Mouse (Mus musculus) macrophage (primary cell): ENCODE results near the gene Diaph3. TPM values are rescaled to one million over a fixed set of nuclear protein-coding genes. Genes with fewer than 3 reads are reported as not detected.

Experiments used
- H3K27ac ChIP-seq: fragments of 350-480 bp; formaldehyde crosslinking; 2 replicates; pipeline ENCODE4 v1.9.0; 2021
- H3K36me3 ChIP-seq: fragments of 350-480 bp; formaldehyde crosslinking; 2 replicates; pipeline ENCODE4 v1.9.0; 2021; ENCODE audit errors: inconsistent target
- H3K4me3 ChIP-seq: fragments of 350-480 bp; formaldehyde crosslinking; 2 replicates; pipeline ENCODE4 v1.9.0; 2021; ENCODE audit errors: inconsistent target
- H3K79me2 ChIP-seq: fragments of 350-480 bp; formaldehyde crosslinking; 2 replicates; pipeline ENCODE4 v1.9.0; 2021; ENCODE audit errors: inconsistent target
- WGBS: methylation state at CpG from one replicate; pipeline ENCODE4 v1.1.7; 2026; ENCODE audit warnings: inconsistent platforms; ENCODE audit not compliant: missing documents; 5-methylcytosine and 5-hydroxymethylcytosine counted together
- polyA plus RNA-seq: library from polyadenylated mRNA; stranded (reverse); fragments of 250-400 nt; gene quantifications from 3 replicates; pipeline ENCODE4 v1.2.4, GENCODE M21; 2018; ENCODE audit warnings: inconsistent platforms

Diaph3 gene
- polyA plus RNA-seq, 1 experiment from 2014 or later: 4.9 TPM

GRCm38 (mm10) chr14:86646499-86647120, 494.4 kb downstream of the Diaph3 start:
- 29% methylated on average over 7 of the region's 7 CpGs for WGBS
- Histone ChIP-seq H3K4me3 (no peak overlapping the region), H3K36me3 (no peaks in the 10 kb centered on the region), H3K79me2 (no peaks in the 10 kb centered on the region), H3K27ac (no peak overlapping the region)

- Histone ChIP-seq H3K79me2 (no peaks in the 10 kb centered on the region), H3K36me3 (no peaks in the 10 kb centered on the region), H3K27ac (no peak overlapping the region), H3K4me3 (no peak overlapping the region)
- WGBS: 92% methylated on average over 7 of the region's 7 CpGs
Measured at GRCm38 (mm10) chr14:86642831-86643241, 498.2 kb downstream of the Diaph3 start.

- Histone ChIP-seq H3K79me2 (no peaks in the 10 kb centered on the region), H3K4me3 (no peak overlapping the region), H3K36me3 (no peaks in the 10 kb centered on the region), H3K27ac (no peak overlapping the region)
- 63% methylated on average over 3 of the region's 3 CpGs for WGBS
Measured at GRCm38 (mm10) chr14:86641839-86642238, 499.2 kb downstream of the Diaph3 start.

GRCm38 (mm10) chr14:86640086-86640485, 500.9 kb downstream of the Diaph3 start:
- no peak overlapping the region for H3K27ac ChIP-seq
- H3K79me2 ChIP-seq: no peaks in the 10 kb centered on the region
- 77% methylated on average over 5 of the region's 5 CpGs for WGBS
- H3K4me3 ChIP-seq: no peak overlapping the region
- no peaks in the 10 kb centered on the region for H3K36me3 ChIP-seq

GRCm38 (mm10) chr14:86635594-86636140, 505.4 kb downstream of the Diaph3 start:
- WGBS: 38% methylated on average over 5 of the region's 6 CpGs
- Histone ChIP-seq H3K27ac (no peak overlapping the region), H3K36me3 (no peaks in the 10 kb centered on the region), H3K79me2 (no peaks in the 10 kb centered on the region), H3K4me3 (no peak overlapping the region)

GRCm38 (mm10) chr14:86635052-86635451, 506.0 kb downstream of the Diaph3 start:
- no peak overlapping the region for H3K27ac ChIP-seq
- H3K79me2 ChIP-seq: no peaks in the 10 kb centered on the region
- no peaks in the 10 kb centered on the region for H3K36me3 ChIP-seq
- 80% methylated on average over 2 of the region's 2 CpGs for WGBS
- no peak overlapping the region for H3K4me3 ChIP-seq

GRCm38 (mm10) chr14:86633799-86634198, 507.2 kb downstream of the Diaph3 start:
- Histone ChIP-seq H3K4me3 (no peak overlapping the region), H3K27ac (no peak overlapping the region), H3K79me2 (no peaks in the 10 kb centered on the region), H3K36me3 (no peaks in the 10 kb centered on the region)
- 74% methylated on average over 5 of the region's 5 CpGs for WGBS

GRCm38 (mm10) chr14:86624816-86625425, 516.1 kb downstream of the Diaph3 start:
- no peaks in the 10 kb centered on the region for H3K36me3 ChIP-seq
- 85% methylated on average over 5 of the region's 5 CpGs for WGBS
- H3K27ac ChIP-seq: no peak overlapping the region
- no peak overlapping the region for H3K4me3 ChIP-seq
- H3K79me2 ChIP-seq: no peaks in the 10 kb centered on the region

- Histone ChIP-seq H3K4me3 (no peak overlapping the region), H3K27ac (no peak overlapping the region), H3K36me3 (no peaks in the 10 kb centered on the region), H3K79me2 (no peaks in the 10 kb centered on the region)
- 77% methylated on average over 5 of the region's 5 CpGs for WGBS
Measured at GRCm38 (mm10) chr14:86619637-86620036, 521.4 kb downstream of the Diaph3 start.
